Mouse (Mus musculus) small intestine, adult 2 months (tissue): ENCODE measurements at regions not wholly inside any gene's neighbourhood (a gene's known extent, or its start where the extent isn't known, plus 50 kb on each side); places are given as distances from the start of the nearest gene placed in this dataset.

Experiments used
- CTCF ChIP-seq: fragments of 200-500 bp; IDR thresholded peaks from 2 replicates; pipeline ENCODE4 v1.5.1; 2012; ENCODE audit warnings: low read depth, mild to moderate bottlenecking, control low read depth, inconsistent platforms, low read length, moderate library complexity, mixed read lengths; ENCODE audit not compliant: insufficient replicate concordance, insufficient read length; ENCODE audit errors: extremely low read depth
- POLR2A ChIP-seq: fragments of 200-500 bp; IDR thresholded peaks from 2 replicates; pipeline ENCODE4 v1.6.1; 2012; ENCODE audit warnings: low read depth, mild to moderate bottlenecking, control low read depth, inconsistent platforms, low read length, moderate library complexity

DNA sequence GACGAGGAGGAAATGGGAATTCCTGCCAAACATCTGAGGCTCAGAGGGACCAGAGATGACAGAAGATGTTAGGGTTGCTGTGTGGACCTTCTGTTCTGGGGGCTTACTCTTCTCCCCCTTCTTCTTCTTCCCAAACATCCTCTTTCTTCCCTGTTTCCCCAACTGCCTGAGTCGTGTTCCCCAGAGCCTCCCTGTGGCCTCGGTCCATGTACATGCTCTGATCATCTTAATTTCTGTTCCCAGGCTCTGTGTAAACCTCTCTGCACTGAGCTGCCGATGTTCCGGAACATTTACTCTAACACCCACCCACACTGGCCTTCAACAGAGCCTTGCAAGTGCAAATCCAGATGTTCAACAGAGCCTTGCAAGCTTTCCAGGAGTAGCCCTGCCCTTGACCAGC is 90.1 kb upstream of the Adra1d start:
- TF ChIP-seq CTCF (no peak), POLR2A (no peak)
